Mouse (Mus musculus) embryo, embryonic 10 days (tissue): Measurements from ENCODE around the gene Olfr532.
"Not testable (repeated sequence)": the region's sequence is repeated elsewhere in the genome, so short reads cannot be mapped to it uniquely, and the experiment has no call there.

Experiments used
- DNase-seq: peaks from one replicate; pipeline ENCODE4 v3.0.0-alpha.2; 2015; ENCODE audit warnings: low spot score

The Olfr532 gene

DNA sequence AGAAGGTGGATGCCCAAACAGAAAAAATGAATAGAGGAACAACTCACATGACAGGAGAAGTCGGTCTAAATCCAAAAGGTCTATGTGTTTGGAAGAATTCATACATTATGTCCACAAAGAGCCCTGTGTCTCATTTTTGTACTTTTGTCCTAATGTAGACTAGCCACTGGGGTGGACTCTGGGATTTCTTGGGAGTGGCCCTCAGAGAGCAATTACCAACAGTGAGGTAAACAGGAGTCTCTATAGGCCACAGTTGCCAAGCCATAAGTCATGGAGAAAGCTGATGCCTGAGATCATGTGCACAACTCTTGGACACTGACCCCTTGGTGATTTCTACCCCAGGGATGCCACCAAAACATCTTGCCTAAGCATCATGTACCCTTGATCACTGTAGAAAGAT, at the start of gene Olfr532:
Olfr532 (minus strand) TSS at position 101 of the 400 bp plus-strand sequence.
- no peak for DNase-seq

DNA sequence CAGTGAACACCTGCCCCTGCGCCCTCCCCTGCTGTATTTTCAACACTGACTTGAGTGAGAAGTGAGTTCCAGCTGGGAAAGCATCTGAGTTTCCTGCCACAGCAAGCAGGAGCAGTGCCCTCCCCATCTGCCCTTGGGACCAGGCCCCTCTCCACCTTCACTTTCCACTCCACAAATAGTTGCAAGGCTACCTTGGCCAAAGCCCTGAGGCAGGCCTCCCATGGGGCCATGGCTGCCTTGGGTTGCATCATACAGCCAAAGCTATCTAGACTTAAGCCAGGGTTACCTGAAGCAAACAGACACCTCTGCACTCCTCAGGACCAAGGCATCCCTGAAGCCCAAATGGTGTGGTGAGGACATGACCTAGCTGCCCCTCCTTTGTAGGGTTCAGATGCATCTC, 41.6 kb upstream of the Olfr532 start, which contains the start of gene Olfr533:
Olfr533 (plus strand) TSS at position 301 of the 400 bp plus-strand sequence.
- DNase-seq = not testable (repeated sequence)

DNA sequence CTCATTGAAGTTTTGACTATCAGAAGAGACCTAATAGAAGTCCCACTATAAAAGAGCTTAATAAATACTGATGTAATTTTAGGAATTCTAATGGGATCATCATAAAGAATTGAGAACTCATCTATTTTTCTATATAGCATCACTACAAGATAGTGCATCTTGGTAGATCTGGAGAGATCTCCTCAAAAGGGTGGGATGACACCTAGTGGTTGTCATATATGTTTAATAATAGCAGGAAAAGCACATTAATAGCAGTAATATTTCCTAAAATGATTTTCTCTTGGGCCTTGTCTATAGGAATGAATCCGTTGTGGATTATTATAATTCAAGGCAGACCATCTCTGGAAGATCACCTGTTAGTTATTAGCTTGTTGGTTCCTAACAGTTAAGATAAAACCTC, 21.7 kb upstream of the Olfr532 start:
- no peak for DNase-seq

DNA sequence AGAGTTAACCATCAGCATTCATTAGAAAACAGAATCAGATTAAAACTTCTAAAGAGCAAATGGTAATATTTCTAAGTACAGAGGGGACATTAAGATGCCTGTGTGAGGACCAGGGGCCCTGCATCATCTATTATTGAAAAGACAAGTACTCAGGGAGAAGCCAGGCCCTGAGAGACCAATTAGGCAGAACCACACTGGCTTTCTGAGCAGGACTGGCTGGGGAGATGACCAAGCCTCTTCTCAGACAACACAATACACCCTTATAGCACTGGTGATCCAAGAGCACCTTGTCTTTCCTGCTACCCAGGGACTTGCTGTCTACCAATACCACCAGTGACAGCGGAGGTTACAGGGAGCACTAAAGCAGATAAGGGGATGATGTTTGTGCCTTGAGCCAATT, 18.6 kb downstream of the Olfr532 start, which contains the start of gene Olfr531:
Olfr531 (minus strand) TSS at position 101 of the 400 bp plus-strand sequence.
- DNase-seq = no peak

DNA sequence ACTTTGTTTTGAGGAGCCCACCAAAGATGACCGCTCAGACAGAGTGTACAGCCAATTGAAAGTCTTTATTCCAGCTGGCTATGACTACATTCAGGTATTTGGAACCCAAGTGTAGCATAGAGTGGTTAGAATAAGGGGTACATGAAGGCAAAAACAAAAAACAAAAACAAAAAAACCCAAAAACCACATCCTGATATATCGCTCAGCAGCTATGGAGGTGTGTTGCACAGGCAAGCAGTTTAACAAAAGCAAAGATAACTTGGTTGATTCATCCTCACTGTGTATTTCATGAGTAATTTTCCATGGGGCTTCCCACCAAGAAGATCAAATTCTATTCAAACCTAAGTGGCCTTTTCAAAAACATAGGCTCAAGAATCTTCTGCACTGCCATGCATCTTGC, 44.5 kb downstream of the Olfr532 start:
- DNase-seq = no peak

DNA sequence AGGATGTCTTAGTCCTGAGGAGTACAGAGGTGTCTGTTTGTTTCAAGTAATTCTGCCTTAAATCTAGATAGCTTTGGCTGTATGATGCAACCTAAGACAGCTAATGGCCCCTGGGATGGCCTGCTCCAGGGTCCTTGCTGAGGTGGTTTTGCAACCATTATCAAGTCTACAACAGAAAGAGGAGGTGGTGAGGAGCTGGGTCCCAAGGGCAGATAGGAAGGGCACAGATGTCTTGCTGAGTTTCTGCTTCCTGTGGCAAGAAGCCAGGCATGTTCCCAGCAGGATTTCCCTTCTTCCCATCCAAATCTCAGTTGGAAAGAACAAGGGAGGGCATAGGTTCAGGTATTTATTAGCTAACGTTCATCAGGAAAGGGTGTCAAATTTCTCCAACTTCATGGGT, 45.2 kb downstream of the Olfr532 start, which contains the start of gene Olfr530:
Olfr530 (minus strand) TSS at position 101 of the 400 bp plus-strand sequence.
- no peak for DNase-seq

DNA sequence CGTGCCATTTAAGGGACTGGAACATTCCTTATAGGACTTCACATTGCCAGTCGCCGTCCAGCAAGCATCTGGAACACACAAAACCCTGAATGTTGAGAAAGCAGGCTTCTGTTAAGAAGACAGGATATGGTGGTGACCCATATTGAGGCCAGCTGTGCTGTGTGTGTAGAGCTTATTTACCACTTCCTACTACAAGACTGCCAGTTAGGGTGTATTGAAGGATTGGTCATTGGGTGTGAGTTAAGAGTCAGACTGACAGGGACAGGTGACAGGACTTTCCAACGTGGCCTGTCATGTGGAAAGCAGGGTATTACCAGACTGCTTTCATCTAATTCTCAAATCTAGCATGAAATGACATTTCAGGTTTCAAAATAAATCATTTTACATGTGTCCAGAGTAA, 47.1 kb downstream of the Olfr532 start:
- DNase-seq = no peak
